Mouse (Mus musculus) brain, embryonic 14.5 days (tissue): ENCODE measurements at regions not wholly inside any gene's neighbourhood (a gene's known extent, or its start where the extent isn't known, plus 50 kb on each side); places are given as distances from the start of the nearest gene placed in this dataset.
A peak's percentile ranks its signal among the peaks of the same experiment; 100 is the strongest.

Experiments
- DNase-seq: peaks from one replicate; pipeline ENCODE4 v3.0.0-alpha.2; 2011; ENCODE audit warnings: low read depth
- CTCF ChIP-seq: fragments of 200-500 bp; IDR thresholded peaks from 2 replicates; pipeline ENCODE4 v1.5.1; 2012; ENCODE audit warnings: inconsistent platforms, mild to moderate bottlenecking, moderate library complexity, borderline replicate concordance; ENCODE audit not compliant: insufficient read depth, insufficient read length; ENCODE audit errors: extremely low read depth
- POLR2A ChIP-seq: fragments of 200-500 bp; IDR thresholded peaks from 2 replicates; pipeline ENCODE4 v1.6.1; 2012; ENCODE audit warnings: mild to moderate bottlenecking, inconsistent platforms, borderline replicate concordance; ENCODE audit not compliant: poor library complexity, insufficient read depth, insufficient read length, severe bottlenecking; ENCODE audit errors: extremely low read depth

DNA sequence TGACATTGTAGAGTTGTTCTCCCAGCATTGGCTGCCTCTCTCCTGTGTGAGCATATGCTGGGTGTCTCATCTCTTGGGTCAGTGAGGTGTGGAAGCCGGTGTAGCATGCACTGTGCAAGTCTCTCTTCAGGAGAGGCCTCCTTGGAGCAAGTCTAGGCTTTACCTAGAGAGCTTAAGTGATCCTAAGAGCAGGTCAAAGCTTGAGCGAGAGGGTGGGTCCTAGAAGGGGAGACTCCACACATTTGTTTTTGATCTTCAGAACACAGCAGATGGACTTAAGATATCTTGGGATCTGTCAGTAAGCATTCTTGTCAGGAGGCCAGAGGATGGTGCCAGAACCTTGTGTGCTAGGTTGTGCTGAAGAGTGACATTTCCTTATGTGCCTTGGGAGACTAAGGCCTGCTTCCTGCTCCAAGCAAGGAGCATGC lies 136.4 kb downstream of the Tmx1 start:
- DNase-seq, result peak; percentile 31
- TF ChIP-seq CTCF (no peak), POLR2A (no peak)

DNA sequence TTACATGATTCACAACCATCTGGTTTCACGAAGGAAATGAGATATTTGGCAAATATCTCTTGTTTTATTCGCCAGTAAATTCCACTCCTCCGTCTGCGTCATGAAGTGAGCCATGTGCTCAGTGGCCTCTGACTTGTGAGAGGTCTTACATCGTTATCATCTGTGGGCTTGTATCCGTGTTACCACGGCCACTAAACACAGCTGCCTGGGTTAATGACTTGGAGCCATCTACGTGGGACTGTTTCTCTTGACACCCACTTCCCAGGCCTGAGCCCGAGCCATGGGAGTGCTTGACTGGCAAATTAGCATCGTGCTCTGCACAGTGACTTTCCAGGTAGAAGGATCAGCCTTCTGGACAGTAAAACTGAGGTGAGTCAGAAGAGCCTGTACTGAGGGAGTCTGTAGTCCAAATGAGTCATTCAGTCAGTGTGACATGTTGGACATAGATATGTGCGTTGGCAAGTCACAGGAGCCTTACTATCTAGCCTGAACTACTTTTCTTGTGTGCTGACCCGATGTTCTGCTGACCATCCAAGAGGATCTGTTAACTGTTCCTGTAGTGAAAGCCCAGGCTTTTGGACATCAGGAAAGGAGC lies 137.7 kb downstream of the Tmx1 start:
- no peak for DNase-seq
- TF ChIP-seq POLR2A (no peak), CTCF (no peak)

- TF ChIP-seq CTCF (no peak), POLR2A (no peak)
- DNase-seq, result no peak
These were observed 139.9 kb downstream of the Tmx1 start for GRCm38 (mm10) chr12:70592821-70593220.

DNA sequence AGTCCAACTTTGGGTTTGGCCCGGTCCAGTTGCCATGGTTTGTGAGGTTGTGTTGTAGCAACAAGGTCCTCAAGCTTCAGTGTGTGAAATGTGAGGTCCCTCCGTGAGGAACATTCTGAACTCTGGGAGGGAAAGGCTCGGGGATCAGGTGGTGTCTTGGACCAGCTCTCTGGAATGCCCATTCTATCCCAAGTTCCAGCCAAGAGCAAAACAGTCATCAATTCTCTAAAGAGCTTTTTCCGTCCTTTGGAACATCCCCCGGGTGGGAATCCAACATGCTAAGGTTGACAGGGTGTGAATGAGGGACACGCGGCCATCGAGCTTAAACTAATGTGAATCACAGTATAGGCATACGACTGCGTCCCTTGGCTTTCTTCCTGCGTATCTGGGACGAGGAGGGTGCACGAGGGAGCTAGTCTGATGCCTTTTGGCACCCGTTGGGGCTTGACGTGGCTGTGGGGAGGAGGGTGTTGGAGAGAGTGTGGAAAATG lies 145.4 kb downstream of the Tmx1 start:
- no peak for DNase-seq
- no peak for TF ChIP-seq POLR2A
- no peak for TF ChIP-seq CTCF

- TF ChIP-seq CTCF, result peak; percentile 33; the same call in 1 of the 2 replicates
- no peak for TF ChIP-seq POLR2A
- no peak for DNase-seq
These were observed 146.8 kb downstream of the Tmx1 start for GRCm38 (mm10) chr12:70599731-70600130.

GRCm38 (mm10) chr12:70603869-70604268 lies 151.0 kb downstream of the Tmx1 start:
- TF ChIP-seq CTCF (no peak), POLR2A (no peak)

GRCm38 (mm10) chr12:70608672-70609071 lies 155.8 kb downstream of the Tmx1 start:
- TF ChIP-seq CTCF, result no peak
- TF ChIP-seq POLR2A, result no peak

More at GRCm38 (mm10) chr12:70603869-70604268, 151.0 kb downstream of the Tmx1 start:
- no peak for DNase-seq

GRCm38 (mm10) chr12:70609116-70609871 lies 156.4 kb downstream of the Tmx1 start:
- DNase-seq, result no peak
- TF ChIP-seq CTCF (no peak), POLR2A (no peak)

More at GRCm38 (mm10) chr12:70608672-70609071, 155.8 kb downstream of the Tmx1 start:
- no peak for DNase-seq

DNA sequence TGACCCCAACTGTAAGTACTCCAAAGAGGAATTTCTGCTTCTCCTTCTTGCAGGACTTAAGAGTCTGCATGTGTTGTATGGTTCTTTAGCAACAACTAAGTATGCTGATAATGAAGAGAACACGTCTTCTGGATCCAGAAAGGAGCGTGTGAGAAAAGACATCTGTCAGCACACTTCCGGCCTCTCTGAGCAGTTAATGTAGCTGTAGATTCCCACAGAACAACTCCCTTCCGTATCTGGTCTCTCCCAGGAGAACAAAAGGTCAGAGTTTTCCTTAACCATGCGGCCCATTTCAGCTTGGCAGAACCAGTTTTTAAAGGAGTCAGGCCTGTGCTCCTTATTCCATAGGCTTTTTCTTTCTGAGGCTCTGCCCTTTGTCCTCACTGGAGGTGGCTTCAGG lies 159.0 kb downstream of the Tmx1 start:
- TF ChIP-seq CTCF, result no peak
- TF ChIP-seq POLR2A, result no peak
- no peak for DNase-seq

GRCm38 (mm10) chr12:70613244-70613643 lies 160.3 kb downstream of the Tmx1 start:
- DNase-seq, result no peak

DNA sequence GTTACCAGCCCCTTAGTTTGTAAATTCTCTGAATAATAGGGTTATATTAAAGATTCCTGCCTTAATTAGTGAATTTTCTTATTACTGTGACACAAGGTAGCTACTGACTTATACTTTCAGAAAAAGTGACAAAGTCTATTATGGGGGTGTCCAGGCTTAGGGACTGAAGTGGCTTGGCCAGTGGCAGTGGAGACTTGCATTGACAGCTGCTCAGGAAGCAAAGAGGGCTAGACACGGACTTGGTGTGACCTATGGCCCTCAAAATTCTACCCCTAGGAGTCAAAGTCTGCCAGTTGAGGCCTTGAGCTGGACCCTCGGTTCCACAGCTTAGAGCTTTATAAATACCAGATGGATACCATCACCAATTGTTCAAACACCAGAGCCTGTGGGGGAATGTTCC lies 161.2 kb downstream of the Tmx1 start:
- no peak for TF ChIP-seq CTCF
- no peak for TF ChIP-seq POLR2A
- no peak for DNase-seq

More at GRCm38 (mm10) chr12:70613244-70613643, 160.3 kb downstream of the Tmx1 start:
- TF ChIP-seq CTCF (no peak), POLR2A (no peak)
